Mouse (Mus musculus) testis, adult 2 months (tissue): Measurements from ENCODE around the gene Tex50. TPM values are rescaled to one million over a fixed set of nuclear protein-coding genes. Genes with fewer than 3 reads are reported as not detected.
"Not testable (repeated sequence)": the region's sequence is repeated elsewhere in the genome, so short reads cannot be mapped to it uniquely, and the experiment has no call there.

Experiments used
- H3K27ac ChIP-seq: fragments of 200-500 bp; 2 replicates; pipeline ENCODE4 v1.5.1; 2012; ENCODE audit warnings: low read depth, low read length; ENCODE audit not compliant: control insufficient read depth, insufficient read depth
- H3K27me3 ChIP-seq: fragments of 200-500 bp; 2 replicates; pipeline ENCODE4 v1.6.1; 2012; ENCODE audit warnings: mild to moderate bottlenecking, low read length, moderate library complexity; ENCODE audit not compliant: control insufficient read depth, insufficient read depth
- H3K36me3 ChIP-seq: fragments of 200-500 bp; 2 replicates; pipeline ENCODE4 v1.6.1; 2012; ENCODE audit warnings: mild to moderate bottlenecking, low read length; ENCODE audit not compliant: control insufficient read depth, insufficient read depth
- H3K4me1 ChIP-seq: fragments of 200-500 bp; 2 replicates; pipeline ENCODE4 v1.6.1; 2012; ENCODE audit warnings: low read length; ENCODE audit not compliant: control insufficient read depth, insufficient read depth
- H3K4me3 ChIP-seq: fragments of 200-500 bp; 2 replicates; pipeline ENCODE4 v1.5.1; 2012; ENCODE audit warnings: low read depth, mild to moderate bottlenecking, low read length, moderate library complexity, mixed read lengths; ENCODE audit not compliant: control insufficient read depth
- CTCF ChIP-seq: fragments of 200-500 bp; IDR thresholded peaks from 2 replicates; pipeline ENCODE4 v1.5.1; 2012; ENCODE audit warnings: low read depth, mild to moderate bottlenecking, inconsistent platforms, low read length, moderate library complexity; ENCODE audit not compliant: control insufficient read depth, insufficient read depth, insufficient replicate concordance
- POLR2A ChIP-seq: fragments of 200-500 bp; IDR thresholded peaks from 2 replicates; pipeline ENCODE4 v1.6.1; 2012; ENCODE audit warnings: low read depth, mild to moderate bottlenecking, inconsistent platforms, low read length, moderate library complexity; ENCODE audit not compliant: control insufficient read depth
- polyA plus RNA-seq: library from polyadenylated mRNA; depleted of rRNA; stranded (reverse); fragments of >200 nt; gene quantifications from 2 replicates; pipeline ENCODE4 v1.2.3, GENCODE M21; 2012; rRNA removed

Gene Tex50
- 52.4 and 66.8 TPM in 2 replicates for polyA plus RNA-seq

DNA sequence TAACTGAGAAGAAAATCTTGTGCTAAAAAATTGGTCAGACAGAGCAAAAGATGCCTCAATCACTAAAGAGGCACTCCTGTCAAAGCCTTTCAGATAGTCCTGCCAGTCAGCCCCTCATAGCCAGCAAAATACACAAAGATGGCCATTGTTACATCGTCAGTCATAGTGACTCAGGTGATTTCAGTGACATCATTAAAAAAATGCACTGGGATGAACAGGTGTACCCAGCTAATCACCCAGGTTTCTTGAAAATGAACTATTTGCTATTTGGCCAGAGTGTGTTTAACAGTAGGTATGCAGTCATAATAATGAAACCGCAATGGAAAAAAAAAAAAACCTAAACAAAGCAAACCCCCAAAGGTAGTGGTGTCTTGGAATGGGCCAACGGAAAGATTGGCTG lies at the start of gene Tex50:
TSS of gene Tex50 (minus strand) at position 101 of the 400 bp plus-strand sequence.
- H3K36me3 ChIP-seq: no peaks in the 10 kb centered on the region
- H3K4me3 ChIP-seq: peak within 1 kb of the TSS; percentile 78
- H3K27me3 ChIP-seq: no peaks in the 10 kb centered on the region
- TF ChIP-seq CTCF (no peak), POLR2A (no peak)
- H3K4me1 ChIP-seq: no peaks in the 10 kb centered on the region
- peak within 1 kb of the TSS; percentile 21; the same call in 1 of the 2 replicates for H3K27ac ChIP-seq

DNA sequence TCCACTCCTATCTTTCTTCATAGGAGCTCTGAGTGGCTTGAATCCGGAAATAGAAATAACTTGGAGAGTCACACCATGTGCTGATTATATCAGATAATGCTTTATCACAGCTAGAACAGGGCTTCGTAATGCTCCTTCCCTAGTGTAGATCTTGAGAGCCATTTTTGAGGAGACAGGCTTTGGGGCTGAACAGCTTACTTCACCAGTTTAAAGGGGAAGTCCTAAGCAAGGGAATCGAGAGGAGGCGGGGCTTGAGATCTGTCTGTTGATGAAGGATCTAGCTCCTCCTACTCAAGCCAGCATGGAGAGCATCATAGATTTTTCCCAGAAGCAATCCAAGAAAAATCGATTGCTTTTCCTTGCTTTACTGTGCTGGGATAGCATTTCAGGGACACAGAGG lies 40.7 kb upstream of the Tex50 start:
- Histone ChIP-seq H3K27me3 (no peaks in the 10 kb centered on the region), H3K36me3 (no peaks in the 10 kb centered on the region), H3K4me3 (no peak overlapping the region), H3K4me1 (peaks cover 3% of the 10 kb centered on the region; the same call in 1 of the 2 replicates), H3K27ac (no peak overlapping the region)
- no peak for TF ChIP-seq CTCF
- TF ChIP-seq POLR2A: no peak

DNA sequence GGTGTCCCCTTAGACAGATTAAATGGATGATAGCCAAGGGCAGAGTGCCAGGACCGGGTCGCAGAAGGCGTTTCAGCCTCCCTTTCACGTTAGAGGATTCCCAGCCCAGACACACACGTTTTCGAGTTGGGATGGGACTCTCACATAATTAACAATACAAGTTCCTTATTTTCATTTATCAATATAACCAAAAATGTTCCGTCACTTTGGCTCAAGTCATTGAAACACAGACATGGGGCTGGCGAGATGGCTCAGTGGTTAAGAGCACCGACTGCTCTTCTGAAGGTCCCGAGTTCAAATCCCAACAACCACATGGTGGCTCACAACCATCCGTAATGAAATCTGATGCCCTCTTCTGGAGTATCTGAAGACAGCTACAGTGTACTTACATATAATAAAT lies 37.2 kb upstream of the Tex50 start:
- not testable (repeated sequence) for H3K4me1 ChIP-seq, H3K27me3 ChIP-seq, H3K36me3 ChIP-seq, H3K27ac ChIP-seq
- H3K4me3 ChIP-seq: 0 out of 2 replicates have a peak overlapping the region, but pooled peaks have one; percentile 14

DNA sequence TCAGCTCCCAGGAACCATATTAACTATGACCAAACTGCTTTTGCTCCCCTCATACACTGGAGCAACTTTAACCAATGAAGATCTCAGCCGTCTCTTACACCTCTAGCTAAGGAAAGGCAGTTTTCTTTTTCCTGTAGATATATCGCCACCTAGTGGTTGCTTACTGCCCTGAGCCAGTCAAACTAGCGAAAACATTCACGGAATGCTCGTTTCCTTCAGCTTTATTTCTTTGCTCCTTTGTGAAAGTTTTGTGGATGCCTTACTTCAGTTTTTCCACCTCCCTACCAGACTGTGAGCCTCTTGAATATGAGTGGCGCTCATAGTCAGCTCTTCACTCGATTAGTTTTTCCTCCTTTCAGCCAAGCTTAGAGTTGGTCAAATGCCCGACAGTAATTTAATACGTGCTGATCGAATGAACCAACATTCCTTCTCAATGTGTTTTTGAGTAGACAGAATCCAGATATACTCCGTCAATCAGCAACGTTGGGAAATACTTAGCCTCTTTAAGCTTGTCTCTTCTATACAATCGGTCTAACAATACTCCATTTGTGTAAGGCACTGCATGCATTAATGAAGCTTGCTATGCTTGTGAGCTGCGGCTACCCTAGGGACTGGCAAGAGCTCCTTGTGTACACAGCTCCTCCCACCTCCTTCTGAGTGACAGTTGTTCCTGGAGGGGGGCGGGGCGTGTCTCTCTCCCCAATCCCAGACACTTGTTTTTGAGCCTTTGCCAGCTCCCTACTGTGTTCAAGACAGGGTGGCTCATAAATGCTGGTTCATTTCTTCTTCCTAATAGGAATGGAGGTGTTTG lies 36.6 kb upstream of the Tex50 start:
- H3K27me3 ChIP-seq: no peaks in the 10 kb centered on the region
- H3K27ac ChIP-seq: no peak overlapping the region
- H3K36me3 ChIP-seq: no peaks in the 10 kb centered on the region
- H3K4me3 ChIP-seq: peak overlapping the region; percentile 61; the same call in 1 of the 2 replicates
- TF ChIP-seq POLR2A: no peak
- no peak; the same call in 1 of the 2 replicates for TF ChIP-seq CTCF
- peaks cover 3% of the 10 kb centered on the region; the same call in 1 of the 2 replicates for H3K4me1 ChIP-seq

DNA sequence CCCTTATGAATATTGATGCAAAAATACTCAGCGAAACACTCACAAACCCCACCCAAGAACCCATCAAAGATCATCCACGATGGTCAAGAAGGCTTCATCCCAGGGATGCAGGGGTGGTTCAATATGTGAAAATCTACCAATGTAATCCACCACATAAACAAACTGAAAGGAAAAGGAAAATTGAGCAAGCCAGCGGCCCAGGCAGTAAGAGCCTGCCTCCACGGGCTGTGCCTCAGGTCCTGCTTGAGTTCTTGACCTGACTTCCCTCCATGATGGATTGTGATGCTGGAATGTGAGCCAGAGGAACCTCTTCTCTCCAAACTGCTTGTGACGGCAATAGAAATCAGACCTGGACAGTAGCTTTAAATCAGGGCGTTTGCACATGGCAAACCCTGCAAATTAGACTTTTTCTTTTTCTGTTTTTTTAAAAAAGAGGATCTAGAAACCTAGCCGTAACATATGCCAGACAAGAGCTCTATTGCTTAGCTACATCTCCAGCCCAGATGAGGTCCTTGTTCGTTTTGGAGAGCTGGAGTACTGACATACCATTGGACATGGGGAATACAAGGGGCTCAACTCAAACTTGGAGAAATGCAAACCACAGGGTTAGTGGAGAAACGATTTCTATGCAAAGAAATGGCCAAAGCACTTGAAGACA lies 31.3 kb upstream of the Tex50 start:
- no peak overlapping the region for H3K4me3 ChIP-seq
- no peak for TF ChIP-seq POLR2A
- no peak for TF ChIP-seq CTCF
- H3K27ac ChIP-seq: no peak overlapping the region
- no peaks in the 10 kb centered on the region for H3K36me3 ChIP-seq
- no peaks in the 10 kb centered on the region for H3K27me3 ChIP-seq
- H3K4me1 ChIP-seq: no peaks in the 10 kb centered on the region

DNA sequence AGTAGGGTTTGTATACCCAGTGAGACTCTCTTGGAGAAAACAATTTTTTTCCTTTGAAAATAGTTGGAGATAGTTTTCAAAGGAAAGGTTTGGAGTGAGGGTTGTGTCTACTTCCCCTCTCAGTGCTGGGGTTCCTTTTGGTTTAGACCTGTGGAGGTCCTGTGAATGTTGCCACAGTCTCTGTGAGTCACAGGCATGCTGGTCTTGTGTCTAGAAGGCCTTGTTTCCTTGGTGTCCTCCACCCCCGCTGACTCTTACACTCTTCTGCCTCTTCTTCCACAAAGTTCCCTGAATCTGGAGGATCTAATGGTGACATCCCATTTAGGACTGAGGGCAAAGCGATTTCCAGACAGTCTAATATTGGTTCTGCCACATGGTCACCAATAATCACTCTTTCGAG lies 26.3 kb upstream of the Tex50 start:
- no peaks in the 10 kb centered on the region for H3K27me3 ChIP-seq
- peaks cover 2% of the 10 kb centered on the region for H3K4me1 ChIP-seq
- no peaks in the 10 kb centered on the region for H3K36me3 ChIP-seq
- no peak for TF ChIP-seq POLR2A
- TF ChIP-seq CTCF: no peak
- no peak overlapping the region for H3K27ac ChIP-seq
- no peak overlapping the region for H3K4me3 ChIP-seq

DNA sequence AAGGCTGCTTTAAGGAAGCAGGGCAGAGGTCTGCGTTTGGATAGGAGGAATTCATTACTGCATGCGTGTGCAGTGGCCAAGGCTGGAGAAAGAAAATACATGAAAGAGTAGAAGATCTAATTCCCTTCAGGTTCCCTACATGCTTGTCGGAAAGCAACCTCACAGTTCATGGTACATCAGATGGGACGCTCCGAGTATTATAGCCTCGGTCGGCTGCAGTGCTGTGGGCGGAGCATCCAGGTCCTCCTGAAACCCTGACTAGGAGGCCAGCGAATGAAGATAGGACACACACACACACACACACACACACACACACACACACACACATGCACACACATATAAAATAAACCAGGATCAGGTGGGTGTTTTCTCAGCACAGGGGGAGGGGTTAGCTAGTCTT lies 24.6 kb upstream of the Tex50 start:
- Histone ChIP-seq H3K27me3 (no peaks in the 10 kb centered on the region), H3K27ac (no peak overlapping the region), H3K36me3 (no peaks in the 10 kb centered on the region), H3K4me1 (peaks cover 4% of the 10 kb centered on the region), H3K4me3 (no peak overlapping the region)
- TF ChIP-seq POLR2A (no peak), CTCF (no peak)

DNA sequence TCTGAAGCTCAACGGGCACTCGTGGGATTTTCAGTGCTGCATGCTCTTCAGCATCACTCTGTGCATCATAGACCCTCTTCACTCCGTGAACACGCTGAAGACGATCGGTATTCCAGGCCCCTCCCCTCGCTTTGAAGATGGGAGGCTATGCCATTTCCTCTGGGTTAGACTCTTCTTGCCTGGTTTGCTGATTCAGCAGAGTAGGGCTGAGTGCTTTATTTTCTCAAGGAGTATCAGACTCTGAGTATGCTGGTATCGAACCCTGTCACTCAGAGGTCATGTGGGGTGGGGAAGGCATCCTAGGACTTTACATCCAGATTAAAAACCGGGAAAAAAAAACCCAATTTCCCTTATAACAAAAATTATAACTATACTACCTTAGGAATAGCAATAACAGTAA lies 23.3 kb upstream of the Tex50 start:
- Histone ChIP-seq H3K27me3 (no peaks in the 10 kb centered on the region), H3K4me1 (peaks cover 4% of the 10 kb centered on the region), H3K36me3 (no peaks in the 10 kb centered on the region), H3K4me3 (no peak overlapping the region), H3K27ac (no peak overlapping the region)
- TF ChIP-seq CTCF: no peak
